Mouse (Mus musculus) kidney, adult 2 months (tissue): ENCODE measurements around the gene Rab37.
A peak's percentile ranks its signal among the peaks of the same experiment; 100 is the strongest.

Source experiments
- CTCF ChIP-seq: fragments of 200-500 bp; conservative IDR thresholded peaks from 2 replicates; pipeline ENCODE4 v1.5.1; 2011; ENCODE audit warnings: low read depth, mild to moderate bottlenecking, control low read depth, low read length, moderate library complexity, mixed read lengths; ENCODE audit not compliant: insufficient read depth, insufficient read length
- POLR2A ChIP-seq: fragments of 200-500 bp; IDR thresholded peaks from one replicate; pipeline ENCODE4 v1.6.1; 2011; ENCODE audit warnings: low read depth, low read length, control low read depth

DNA sequence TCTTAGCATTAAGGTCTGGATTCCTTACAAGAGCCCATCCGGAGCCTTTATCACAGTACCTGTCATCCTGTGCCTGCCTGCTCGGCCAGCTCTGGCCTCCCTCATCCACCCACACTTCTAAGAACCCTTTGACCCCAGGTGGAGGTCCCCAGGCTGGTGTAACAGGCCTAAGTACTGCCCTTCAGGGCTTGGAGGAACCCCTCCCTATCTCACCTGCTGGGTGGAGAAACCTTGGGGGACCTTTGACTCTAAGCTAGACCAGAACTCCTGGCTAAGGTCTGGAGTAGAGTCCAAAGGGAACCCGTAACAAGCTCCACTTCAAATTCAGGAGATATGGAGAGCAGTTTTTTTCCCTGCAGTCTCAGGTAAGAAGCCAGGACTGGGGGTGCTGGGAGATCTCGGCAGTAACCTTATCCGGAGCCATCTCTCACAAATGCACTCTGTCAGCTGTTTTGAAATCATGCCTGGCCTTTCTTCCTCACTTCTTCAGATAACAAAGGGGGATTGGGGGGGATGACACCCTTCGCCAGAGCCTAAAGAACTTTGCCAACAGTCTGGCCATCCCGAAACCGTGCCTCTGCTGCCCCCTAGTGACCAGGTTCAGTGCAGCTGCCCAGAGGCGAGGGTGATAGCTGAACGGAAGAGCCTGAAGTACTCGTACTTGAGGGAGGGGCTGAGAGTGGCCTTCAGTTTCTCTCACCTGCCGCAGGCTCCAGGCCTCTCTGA is 90.8 kb downstream of the Rab37 start:
- TF ChIP-seq CTCF (peak; percentile 94), POLR2A (no peak)
